30 mouse cellular contexts compared by ENCODE assay signal in the genomic region with DNA sequence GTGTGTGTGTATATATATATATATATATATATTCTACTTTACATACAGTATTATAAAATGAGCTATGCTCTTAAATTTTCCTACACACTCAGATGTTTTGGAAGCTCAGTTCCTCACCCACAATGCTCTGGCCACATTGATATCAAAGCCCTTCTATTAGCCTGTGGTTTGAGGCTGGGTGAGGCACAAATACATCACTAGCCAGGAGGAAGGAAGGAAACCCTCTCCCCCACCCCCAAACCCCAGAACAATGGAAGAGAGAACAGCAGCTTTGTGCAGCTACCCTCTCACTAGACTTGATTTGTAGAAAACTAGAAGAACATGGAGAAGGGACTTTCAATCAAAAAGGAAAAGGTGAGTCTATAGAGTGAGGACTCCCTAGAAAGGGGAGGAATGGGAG. TPM values are rescaled to one million over a fixed set of nuclear protein-coding genes. Genes with fewer than 3 reads are reported as not detected.
"Had no signal": no experiment of that assay in that cellular context is flagged by ENCODE, and none has a peak within 500 bp of the region (broad histone marks: within the 10 kb centered on the region; RNA-seq: fewer than 3 reads in every experiment).

No protein-coding gene starts in this region.

- H3K9me3 ChIP-seq: heart, embryonic 10.5 days; heart, embryonic 12.5 days; hindbrain, embryonic 10.5 days; hindbrain, embryonic 12.5 days; intestine, embryonic 15.5 days; limb, embryonic 13.5 days; limb, embryonic 15.5 days; liver, embryonic 12.5 days had no signal

- H3K4me1 ChIP-seq: heart, embryonic 10.5 days; heart, embryonic 12.5 days; hindbrain, embryonic 10.5 days; hindbrain, embryonic 12.5 days; intestine, embryonic 15.5 days; limb, embryonic 15.5 days; liver, embryonic 12.5 days had no signal

- H3K27me3 ChIP-seq: heart, embryonic 12.5 days; hindbrain, embryonic 12.5 days; intestine, embryonic 15.5 days; limb, embryonic 13.5 days; limb, embryonic 15.5 days; liver, embryonic 12.5 days had no signal

- H3K4me2 ChIP-seq: heart, embryonic 12.5 days; hindbrain, embryonic 12.5 days; hindbrain, embryonic 14.5 days; intestine, embryonic 15.5 days; limb, embryonic 13.5 days; limb, embryonic 15.5 days; liver, embryonic 12.5 days had no signal

- H3K36me3 ChIP-seq: heart, embryonic 10.5 days; heart, embryonic 12.5 days; hindbrain, embryonic 10.5 days; hindbrain, embryonic 12.5 days; intestine, embryonic 15.5 days; limb, embryonic 13.5 days; limb, embryonic 15.5 days; liver, embryonic 12.5 days had no signal

- H3K4me3 ChIP-seq: heart, embryonic 10.5 days; heart, embryonic 12.5 days; hindbrain, embryonic 10.5 days; hindbrain, embryonic 12.5 days; intestine, embryonic 15.5 days; limb, embryonic 13.5 days; limb, embryonic 15.5 days; liver, embryonic 12.5 days had no signal

- ATAC-seq: hindbrain, embryonic 16.5 days; inflammation-experienced regulatory T-cells, adult 6 months; intestine, embryonic 15.5 days; intestine, postnatal 0 days; liver, embryonic 12.5 days had no signal

- H3K27ac ChIP-seq: heart, embryonic 10.5 days; hindbrain, embryonic 10.5 days; hindbrain, embryonic 12.5 days; hindbrain, embryonic 14.5 days; intestine, embryonic 15.5 days; limb, embryonic 13.5 days; limb, embryonic 15.5 days; liver, embryonic 12.5 days had no signal

- H3K9ac ChIP-seq: heart, embryonic 12.5 days; hindbrain, embryonic 12.5 days; hindbrain, embryonic 14.5 days; intestine, embryonic 15.5 days; limb, embryonic 13.5 days; limb, embryonic 15.5 days; liver, embryonic 12.5 days had no signal

- DNase-seq: gastrocnemius, postnatal 14 days; gastrocnemius, postnatal 36 days; heart, adult 18-20 months; kidney, adult 18-20 months; kidney, adult 8-10 months; kidney, postnatal 14 days; kidney, postnatal 36 days; layer of hippocampus, adult 9-11 months; layer of hippocampus, postnatal 36 days; left cerebral cortex, postnatal 4 days had no signal

RNA-seq across cellular contexts. Expression of a gene that starts 16.1 kb away (rescaled TPM):
- total RNA-seq: gastrocnemius, adult 18-20 months; gastrocnemius, adult 8-10 months; gastrocnemius, postnatal 14 days; gastrocnemius, postnatal 36 days; heart, postnatal 25 days; liver, adult 2 months had no signal
- polyA plus RNA-seq: gonadal fat pad, adult 2 months; inflammation-experienced regulatory T-cells, adult 6 months; intestine, embryonic 15.5 days; kidney, embryonic 14.5 days; kidney, embryonic 16.5 days; large intestine, adult 2 months; liver, adult 2 months; liver, embryonic 12.5 days had no signal
